Mouse (Mus musculus): ENCODE results near the gene Mettl21e.

- no peak for TF ChIP-seq CTCF (conservative IDR thresholded peaks at IDR 0.05; ENCODE audit: insufficient read depth, insufficient read length, low read depth, low read length)
- no peak for TF ChIP-seq POLR2A (IDR thresholded peaks at IDR 0.05; ENCODE audit: low read depth, low read length)
These were observed 2.2 kb downstream of the Mettl21e start for GRCm38 (mm10) chr1:44216352-44217116.

All from kidney, adult 2 months (tissue).